Mouse (Mus musculus) urinary bladder, postnatal 25 days (tissue): ENCODE results near the gene Dhx58.

Experiments used
- DNase-seq: peaks from one replicate; pipeline ENCODE4 v3.0.0; 2022; ENCODE audit warnings: low spot score

Gene Dhx58

GRCm38 (mm10) chr11:100703851-100704531 is at the start of gene Dhx58:
Gene Dhx58 (minus strand): TSS chr11:100704271.
- DNase-seq, result no peak

GRCm38 (mm10) chr11:100752294-100752693 is 48.2 kb upstream of the Dhx58 start:
- no peak for DNase-seq

DNA sequence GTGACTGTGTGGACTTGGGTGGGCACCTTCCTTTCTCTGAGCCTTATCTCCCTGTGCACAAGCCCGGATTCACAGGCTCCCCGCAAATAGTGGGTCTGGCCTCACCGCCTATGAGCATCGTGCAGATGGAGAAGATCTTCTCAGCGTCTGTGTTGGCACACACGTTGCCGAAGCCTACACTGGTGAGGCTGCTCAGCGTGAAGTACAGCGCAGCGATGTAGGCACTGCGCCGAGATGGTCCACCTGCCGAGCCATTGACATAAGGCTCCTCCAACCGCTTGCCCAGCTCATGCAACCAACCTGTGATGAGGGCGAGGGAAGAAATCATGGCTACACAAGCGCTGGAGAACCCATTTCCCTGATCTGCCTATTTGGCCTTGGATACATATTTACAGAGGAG is 46.1 kb upstream of the Dhx58 start:
- DNase-seq, result no peak

DNA sequence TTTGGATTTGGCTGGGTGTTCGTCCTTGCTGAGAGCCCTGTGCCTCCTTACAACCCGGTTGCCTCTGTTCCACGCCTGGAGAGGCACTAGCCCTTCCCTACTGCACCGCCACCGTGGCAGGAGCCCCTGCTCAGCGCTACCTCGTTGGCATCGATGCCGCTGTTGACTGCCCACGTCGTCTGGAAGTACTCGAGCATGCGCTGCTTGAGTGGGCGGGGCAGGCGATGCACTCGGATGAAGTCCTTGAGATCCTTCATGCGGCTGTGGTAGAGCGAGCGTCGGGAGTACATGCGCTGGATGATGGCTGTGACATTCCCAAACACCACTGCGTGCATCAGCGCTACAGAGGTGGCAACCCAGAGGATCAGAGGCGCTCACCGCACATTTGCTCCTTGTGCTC is 45.4 kb upstream of the Dhx58 start:
- DNase-seq, result no peak

DNA sequence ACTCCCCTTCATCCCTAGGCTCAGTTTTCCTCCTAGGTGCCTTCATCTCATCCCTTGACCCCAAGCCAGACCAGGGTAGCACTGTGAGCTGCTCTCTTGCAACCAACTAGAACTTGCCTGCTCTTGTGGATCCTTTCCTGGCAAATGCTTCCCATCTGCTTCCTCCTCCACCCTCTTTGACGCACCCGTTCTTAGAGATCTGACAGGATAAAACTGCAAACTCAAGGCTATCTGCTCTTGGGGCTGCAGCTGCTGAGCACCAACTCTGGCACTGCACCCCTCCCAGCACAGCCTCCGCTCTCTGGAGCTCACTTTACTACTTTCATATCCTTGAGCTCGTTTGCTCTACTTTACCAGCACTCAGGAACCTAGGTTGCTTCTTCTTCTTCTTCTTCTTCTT is 44.5 kb upstream of the Dhx58 start:
- DNase-seq, result no peak

- no peak for DNase-seq
Observed at GRCm38 (mm10) chr11:100747114-100747513, 43.0 kb upstream of the Dhx58 start.

GRCm38 (mm10) chr11:100746546-100746945 is 42.5 kb upstream of the Dhx58 start:
- DNase-seq, result no peak

GRCm38 (mm10) chr11:100745085-100745484 is 41.0 kb upstream of the Dhx58 start:
- no peak for DNase-seq

- DNase-seq, result no peak
Observed at GRCm38 (mm10) chr11:100741348-100741747, 37.3 kb upstream of the Dhx58 start.

- DNase-seq, result no peak
Observed at GRCm38 (mm10) chr11:100738749-100739148, 34.7 kb upstream of the Dhx58 start.

DNA sequence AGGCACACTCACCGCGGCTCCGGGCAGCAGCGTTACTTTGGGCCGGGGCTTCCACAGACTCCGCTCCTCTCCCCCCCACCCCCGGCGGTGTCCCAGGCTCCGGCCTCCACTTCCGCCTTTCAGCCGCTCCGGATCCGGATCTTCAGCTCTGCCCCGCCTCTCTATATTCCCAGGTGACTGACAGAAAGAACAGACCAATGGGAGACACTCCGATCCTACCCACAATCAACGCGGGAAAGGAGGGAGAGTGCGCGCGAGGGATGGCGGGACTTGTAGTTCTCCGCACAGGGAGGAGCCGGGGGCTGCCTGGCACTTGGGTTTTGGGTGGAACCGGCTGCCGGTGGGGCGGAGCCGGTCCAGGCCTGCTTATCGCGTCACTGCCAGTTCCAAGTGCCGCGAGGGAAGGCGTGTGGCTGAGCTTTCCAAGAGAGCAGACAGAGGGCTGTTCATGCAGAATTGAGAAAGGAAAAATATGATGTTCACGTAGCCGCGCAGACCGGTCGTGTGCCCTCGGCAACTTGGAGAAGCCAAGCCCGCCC is 34.1 kb upstream of the Dhx58 start, which contains the start of gene Rab5c:
TSS of gene Rab5c (minus strand) at position 150 of the 539 bp plus-strand sequence.
- peak; percentile 93 for DNase-seq

DNA sequence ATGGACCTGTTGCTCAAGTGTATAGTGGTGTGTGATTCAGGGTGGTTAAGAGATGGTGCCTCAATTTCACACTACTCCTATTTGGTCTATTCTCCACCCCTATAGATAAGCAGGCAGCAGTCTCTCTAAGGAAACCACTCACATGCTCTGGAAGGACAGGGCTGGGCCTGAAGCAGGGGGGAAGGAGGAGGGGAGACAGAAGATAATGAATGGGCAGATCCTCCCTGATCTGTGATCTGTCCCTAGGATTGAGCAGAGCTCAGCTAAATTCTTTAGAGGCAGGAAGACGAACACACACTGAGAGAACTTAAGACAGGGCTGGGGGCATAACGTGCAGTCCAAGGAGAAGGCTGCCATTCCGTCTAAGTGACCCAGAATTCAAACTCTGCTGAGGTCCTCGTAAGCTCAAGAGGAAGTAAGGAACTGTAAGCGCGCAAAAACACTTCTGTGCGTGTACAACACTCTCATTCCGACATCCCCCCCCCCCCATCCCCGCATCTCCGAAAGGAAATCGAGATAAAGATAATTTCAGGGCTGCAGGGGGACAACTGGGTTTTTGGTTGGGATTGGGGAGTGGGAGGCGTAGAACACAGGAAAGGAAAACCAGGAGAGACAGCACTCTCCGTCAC is 33.1 kb upstream of the Dhx58 start:
- DNase-seq, result no peak

DNA sequence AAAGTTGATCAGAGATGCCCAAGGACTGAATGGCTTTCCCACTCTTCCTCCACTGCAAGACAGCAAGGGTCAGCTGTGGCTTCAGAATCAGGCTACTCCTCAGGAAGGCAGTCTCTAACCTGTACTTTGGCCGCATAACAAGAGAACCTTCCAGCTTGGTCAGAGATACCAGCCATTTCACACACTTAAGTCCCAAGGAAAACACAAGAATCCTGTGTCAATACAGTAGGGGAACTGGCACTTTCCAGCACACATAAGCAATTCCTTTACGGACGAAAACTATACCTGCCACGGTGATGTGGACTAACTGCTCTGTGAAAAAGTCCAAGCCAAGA is 32.6 kb upstream of the Dhx58 start:
- DNase-seq, result no peak

DNA sequence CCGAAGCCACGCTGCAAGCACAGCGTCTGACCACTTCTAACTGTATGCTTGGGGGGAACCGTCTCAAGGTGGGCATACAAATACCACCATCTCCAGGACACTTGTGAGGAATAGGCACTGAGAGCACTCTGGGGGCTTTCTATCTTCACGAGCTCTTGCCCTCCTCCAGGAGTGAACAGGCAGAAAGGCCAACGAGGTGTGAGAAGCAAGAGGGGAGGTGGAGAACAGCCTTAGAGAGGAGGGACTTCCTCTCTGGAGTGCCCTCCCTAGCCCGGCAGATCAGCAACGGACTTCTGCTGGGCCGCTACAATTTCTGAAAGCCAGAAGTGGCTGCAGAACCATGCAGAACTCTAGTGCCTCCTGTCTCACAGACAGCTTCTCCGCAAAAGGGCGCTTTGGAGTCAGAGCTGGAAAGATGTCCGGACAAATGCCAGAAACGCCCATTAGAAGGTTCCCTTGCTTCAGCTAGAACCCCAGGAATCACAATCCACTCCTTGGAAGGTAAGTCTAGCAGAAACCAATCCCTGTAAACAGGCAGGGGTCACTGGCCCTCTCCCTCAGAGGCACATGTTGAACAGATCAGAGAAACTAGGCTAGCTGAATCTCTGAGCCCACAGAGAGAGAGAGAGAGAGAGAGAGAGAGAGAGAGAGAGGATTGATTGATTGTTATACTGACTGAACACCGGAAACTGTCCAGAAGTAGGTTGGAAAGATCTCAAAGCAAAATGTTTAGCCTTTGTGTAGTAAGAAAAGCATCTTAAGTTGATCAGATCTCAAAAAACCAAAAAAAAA is 32.1 kb upstream of the Dhx58 start:
- no peak for DNase-seq

DNA sequence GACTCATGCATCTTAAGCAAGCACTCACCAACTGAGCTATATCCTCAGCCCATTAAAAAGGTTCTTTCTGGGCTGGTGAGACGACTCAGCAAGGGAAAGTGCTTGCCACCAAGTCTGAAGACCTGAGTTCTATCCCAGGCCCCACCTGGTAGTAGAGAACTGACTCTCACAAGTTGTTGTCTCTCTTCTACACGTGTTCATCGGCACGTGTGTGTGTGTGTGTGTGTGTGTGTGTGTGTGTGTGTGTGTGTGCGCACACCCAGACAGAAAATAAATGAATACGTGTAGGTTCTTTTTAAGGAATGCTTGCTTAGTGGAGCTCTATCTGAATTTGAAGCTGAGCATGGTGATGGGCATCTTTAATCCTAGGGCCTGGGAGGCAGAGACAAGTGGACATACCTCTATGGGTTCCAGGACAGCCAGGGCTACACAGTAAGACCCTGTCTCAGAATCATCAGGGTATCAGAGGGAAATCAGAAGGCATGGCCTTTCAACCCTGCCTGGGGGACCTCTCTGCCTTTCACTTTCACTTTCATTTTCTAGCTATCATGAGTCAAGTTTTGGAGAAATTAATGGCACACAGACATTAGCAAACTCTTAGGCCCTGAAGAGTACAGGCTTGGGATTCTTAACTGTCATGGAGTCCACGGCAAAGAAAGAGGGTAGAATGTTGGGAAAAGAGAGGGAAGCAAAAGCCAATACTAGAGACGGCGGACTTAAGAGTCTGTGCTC is 31.2 kb upstream of the Dhx58 start:
- DNase-seq, result no peak

DNA sequence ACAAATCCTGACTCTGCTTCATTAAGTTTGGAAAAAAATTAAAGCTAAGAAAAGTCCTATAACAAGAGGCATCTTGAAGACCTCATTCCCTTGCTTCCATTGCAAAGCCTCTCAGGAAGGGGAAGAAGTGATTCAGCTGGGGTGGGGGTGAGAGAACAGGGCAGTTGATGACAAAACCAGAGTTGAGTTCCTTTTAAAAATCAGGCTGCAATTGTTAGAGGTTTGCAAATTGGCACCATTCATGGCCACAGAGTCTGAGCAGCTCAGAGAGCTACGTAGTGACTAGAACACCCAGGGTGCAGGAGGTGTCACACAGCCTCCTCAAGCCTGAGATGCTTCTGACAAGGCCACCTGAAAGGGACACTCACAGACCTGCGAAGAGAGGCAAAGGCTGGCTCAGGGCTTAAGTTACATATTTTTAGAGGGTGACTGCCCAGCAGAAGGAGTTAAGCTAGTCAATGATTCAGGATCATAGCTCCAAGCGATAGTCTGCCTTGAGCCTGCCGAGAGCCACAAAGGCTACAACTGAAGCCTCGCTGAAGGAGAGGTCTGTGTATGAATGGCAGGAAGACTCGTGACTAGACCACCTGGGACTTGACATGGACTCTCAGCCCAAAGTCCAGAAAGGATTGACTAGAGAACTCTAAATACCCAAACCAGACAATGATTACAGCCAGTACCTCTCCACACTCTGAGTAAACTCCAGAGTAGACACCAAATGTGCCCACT is 26.6 kb upstream of the Dhx58 start:
- DNase-seq, result no peak

GRCm38 (mm10) chr11:100729976-100730375 is 25.9 kb upstream of the Dhx58 start:
- no peak for DNase-seq

- DNase-seq, result no peak
Observed at GRCm38 (mm10) chr11:100728601-100729000, 24.5 kb upstream of the Dhx58 start.

DNA sequence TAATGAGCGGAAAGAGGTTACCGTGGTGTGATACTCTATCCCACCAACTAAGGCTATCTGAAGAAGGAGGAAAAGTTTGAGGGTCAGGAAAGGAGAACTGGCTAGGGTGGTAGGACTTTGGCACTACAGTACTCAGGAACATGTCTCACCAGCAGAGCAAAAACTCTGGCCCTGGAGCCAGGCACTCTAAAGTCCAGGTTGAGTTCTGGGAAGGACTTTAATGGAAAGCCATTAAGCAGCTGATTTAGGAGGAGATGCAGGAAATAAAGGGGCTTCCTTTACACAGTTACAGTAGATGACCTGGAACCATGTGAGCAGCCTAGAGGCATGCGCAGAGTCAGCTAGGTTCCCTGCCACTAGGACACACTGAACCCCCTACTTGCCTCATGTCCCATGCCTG is 23.1 kb upstream of the Dhx58 start:
- DNase-seq, result no peak

- no peak for DNase-seq
Observed at GRCm38 (mm10) chr11:100724919-100725512, 20.9 kb upstream of the Dhx58 start.

DNA sequence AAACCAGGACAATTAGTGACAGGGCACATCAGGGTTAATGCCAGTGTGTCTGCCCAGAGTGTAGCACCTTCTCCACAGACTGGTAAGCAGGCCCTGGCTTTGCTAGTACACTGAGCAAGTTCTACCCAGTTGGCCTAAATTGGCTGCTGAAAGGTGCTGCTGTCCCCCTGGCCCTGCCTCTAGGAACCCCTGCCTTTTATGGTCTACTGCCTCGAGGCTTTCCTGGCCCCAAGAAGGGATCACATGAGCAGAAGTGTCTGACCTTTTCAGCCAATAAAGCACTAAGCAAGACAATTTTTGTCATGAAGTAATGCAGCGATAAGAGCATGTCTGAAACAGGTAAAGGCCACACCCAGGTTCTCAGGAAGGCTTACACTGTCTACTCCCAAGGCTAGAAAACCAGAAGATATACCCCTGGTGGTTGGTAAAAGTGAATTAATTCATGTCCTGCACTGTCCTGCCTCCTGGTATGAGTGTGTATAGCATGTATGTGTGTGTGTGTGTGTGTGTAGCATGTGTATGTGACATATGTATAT is 18.5 kb upstream of the Dhx58 start:
- DNase-seq, result no peak
